Mouse (Mus musculus) adrenal gland, adult 10 weeks (tissue): ENCODE data around the gene Olfr328. TPM values are rescaled to one million over a fixed set of nuclear protein-coding genes. Genes with fewer than 3 reads are reported as not detected.

Source experiments
- polyA plus RNA-seq: library from polyadenylated mRNA; stranded (reverse); fragments of 350-450 nt; fragmentation: Illumina TruSeq; extraction: RNeasy Lipid Tissue Mini Kit (QIAGEN cat#74804); gene quantifications from one replicate; pipeline ENCODE4 v1.2.3, GENCODE M21; 2014; ENCODE audit warnings: low read depth, low replicate concordance

Gene Olfr328
- not detected for polyA plus RNA-seq

DNA sequence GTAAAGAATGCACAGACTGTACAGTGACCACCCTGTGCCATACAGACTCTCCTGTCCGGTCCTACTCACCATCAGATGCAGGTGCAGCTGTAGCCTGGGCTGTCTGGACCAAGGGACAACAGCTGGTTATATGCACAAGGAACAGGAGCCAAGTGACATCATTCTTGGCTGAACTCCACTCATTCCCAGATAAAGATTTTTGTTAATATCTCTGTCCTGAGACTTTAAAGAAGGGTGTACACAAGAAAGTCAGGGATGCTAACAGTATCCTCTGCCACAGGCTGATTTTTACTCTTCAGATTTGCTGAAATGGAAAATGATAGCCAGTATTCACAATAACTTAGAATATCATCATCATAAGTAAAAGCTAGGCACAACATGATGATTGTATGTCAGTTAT, at the start of gene Olfr328:
Olfr328 (minus strand) TSS at position 101 of the 400 bp plus-strand sequence.

DNA sequence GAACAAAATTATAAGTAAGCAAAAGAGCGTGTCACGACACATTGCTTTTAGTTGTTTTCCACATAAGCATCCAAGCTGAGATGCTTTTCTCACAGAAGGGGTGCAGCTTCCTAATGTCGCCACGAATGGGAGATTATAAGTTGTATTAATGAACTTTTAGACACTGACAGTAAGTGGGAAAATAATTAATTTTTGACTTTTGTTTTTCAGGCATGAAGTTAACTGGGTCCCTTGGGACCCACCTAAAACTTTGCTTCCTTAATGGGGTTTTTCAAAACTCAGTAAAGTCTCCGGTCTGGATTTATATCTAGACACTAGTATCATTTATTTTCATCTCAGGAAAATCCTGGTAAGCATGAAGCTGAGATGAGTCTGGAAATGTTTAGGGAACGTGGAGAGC, 39.4 kb upstream of the Olfr328 start, which contains the start of gene Olfr324:
Olfr324 (plus strand) TSS at position 301 of the 400 bp plus-strand sequence.

DNA sequence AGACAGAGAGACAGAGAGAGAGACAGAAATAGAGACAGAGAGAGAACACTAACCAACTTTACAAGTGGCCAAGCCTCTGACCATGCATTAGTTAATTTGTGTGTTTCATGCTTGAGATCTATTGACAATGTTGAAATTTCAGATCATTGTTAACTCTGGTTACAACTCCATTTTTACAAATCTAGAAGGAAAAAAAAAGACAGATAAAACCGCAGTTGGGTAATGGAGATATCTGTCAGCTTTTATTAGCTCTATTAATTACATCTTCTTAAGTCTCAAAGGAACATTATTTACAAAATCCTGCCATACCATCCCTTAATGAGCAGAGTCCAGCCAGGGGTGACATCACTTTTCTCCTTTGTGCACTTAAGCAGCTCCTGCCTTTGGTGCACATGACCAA, 22.0 kb upstream of the Olfr328 start, which contains the start of gene Olfr325:
Olfr325 (plus strand) TSS at position 301 of the 400 bp plus-strand sequence.

DNA sequence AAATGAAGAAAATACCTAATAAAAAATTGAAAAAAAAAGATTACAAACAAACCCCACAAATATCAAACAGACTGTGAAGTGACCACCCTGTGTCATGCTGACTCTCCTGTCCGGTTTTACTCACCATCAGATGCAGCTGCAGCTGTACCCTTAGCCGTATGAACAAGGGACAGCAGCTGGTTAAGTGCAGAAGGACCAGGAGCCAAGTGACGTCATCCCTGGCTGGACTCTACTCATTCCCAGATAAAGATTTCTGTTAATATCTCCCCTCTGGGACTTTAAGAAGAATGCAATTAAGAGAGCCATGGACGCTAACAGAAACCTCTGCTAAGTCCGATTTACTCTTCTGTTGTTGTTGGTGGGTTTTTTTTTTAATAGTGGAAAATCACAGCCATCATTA, 15.0 kb upstream of the Olfr328 start, which contains the start of gene Olfr224:
Olfr224 (minus strand) TSS at position 149 of the 400 bp plus-strand sequence.

DNA sequence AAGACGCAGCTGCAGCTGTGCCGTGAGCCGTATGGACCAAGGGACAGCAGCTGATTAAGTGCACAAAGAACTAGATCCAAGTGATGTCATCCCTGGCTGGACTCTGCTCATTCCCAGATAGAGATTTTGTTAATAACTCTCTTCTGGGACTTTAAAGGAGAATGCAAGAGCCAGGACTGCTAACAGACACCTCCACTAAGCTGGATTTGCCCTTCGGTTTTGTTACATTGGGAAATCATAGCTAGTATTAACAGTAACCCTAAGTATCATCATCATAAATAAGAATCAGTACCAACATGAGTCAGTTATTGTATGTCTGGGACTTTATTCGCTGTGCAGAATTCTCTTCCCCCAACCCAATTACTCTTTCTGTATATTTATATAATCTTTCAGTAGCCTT, 9.1 kb downstream of the Olfr328 start, which contains the start of gene Olfr329-ps:
Olfr329-ps (minus strand) TSS at position 101 of the 400 bp plus-strand sequence.

DNA sequence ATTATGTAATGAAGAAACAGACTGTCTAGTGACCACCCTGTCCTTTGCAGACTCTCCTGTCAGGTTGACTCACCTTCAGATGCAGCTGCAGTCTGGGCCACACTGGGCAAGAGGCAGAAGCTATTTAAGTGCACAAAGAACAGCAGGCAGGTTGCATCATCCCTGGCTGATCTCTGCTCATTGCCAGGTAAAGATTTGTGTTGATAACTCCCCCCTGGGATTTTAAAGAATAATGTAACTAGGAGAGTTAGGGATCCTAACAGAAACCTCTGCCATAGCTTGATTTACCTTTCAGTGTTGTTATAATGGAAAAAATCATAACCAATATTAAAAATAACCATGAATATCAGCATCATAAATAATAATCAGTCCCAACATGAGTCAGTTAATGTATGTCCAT, 20.7 kb downstream of the Olfr328 start, which contains the start of gene Olfr330:
Olfr330 (minus strand) TSS at position 101 of the 400 bp plus-strand sequence.

DNA sequence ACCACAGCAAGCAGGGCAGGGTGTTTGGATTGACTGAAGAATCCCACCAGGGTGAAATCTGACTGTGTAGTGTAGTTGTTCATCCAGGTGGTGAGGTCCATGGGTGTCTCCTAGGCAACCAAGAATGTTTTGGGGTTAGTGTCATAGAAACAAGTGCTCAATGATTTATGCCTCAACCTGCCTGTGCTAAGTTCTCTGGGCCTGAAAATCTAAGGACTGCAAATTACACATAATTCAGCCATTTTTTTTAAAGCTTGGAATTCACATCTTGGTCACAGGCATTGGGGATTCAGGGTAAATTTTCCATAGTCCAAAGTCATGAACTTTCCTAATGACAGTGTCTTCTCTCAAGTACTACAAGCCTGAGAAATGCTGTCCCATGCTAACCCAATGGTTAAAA, 53.0 kb downstream of the Olfr328 start, which contains the start of gene Olfr331:
Olfr331 (minus strand) TSS at position 101 of the 400 bp plus-strand sequence.

Other genes with a start within 250 kb of the Olfr328 start
- gene Zfp692, start 248.6 kb downstream of the Olfr328 start, polyA plus RNA-seq, result 0.82 TPM
- 70.4 TPM for gene Zfp672, start 225.3 kb downstream of the Olfr328 start, polyA plus RNA-seq
- gene Sh3bp5l, start 224.9 kb downstream of the Olfr328 start, polyA plus RNA-seq, result 0.87 TPM
- not detected for gene Lypd8, start 176.6 kb downstream of the Olfr328 start, polyA plus RNA-seq
- not detected for gene 1810065E05Rik, start 134.5 kb downstream of the Olfr328 start, polyA plus RNA-seq
- not detected for gene Gm12253, start 123.1 kb downstream of the Olfr328 start, polyA plus RNA-seq
- not detected for gene Lypd9, start 102.7 kb downstream of the Olfr328 start, polyA plus RNA-seq
- not detected for gene Olfr30, start 93.4 kb downstream of the Olfr328 start, polyA plus RNA-seq
- gene Olfr332, start 63.1 kb downstream of the Olfr328 start, polyA plus RNA-seq, result not detected
- not detected for gene Olfr331, start 53.1 kb downstream of the Olfr328 start, polyA plus RNA-seq
- gene Olfr330, start 20.8 kb downstream of the Olfr328 start, polyA plus RNA-seq, result 1.5 TPM
- 3.0 TPM for gene Olfr329-ps, start 9.2 kb downstream of the Olfr328 start, polyA plus RNA-seq
- gene Olfr224, start 14.9 kb upstream of the Olfr328 start, polyA plus RNA-seq, result not detected
- not detected for gene Olfr325, start 22.1 kb upstream of the Olfr328 start, polyA plus RNA-seq
- gene Olfr324, start 39.5 kb upstream of the Olfr328 start, polyA plus RNA-seq, result not detected
- not detected for gene 2210407C18Rik, start 60.4 kb upstream of the Olfr328 start, polyA plus RNA-seq
- gene Olfr323, start 74.9 kb upstream of the Olfr328 start, polyA plus RNA-seq, result not detected
- gene Trim58, start 84.8 kb upstream of the Olfr328 start, polyA plus RNA-seq, result not detected
- not detected for gene Olfr322, start 103.1 kb upstream of the Olfr328 start, polyA plus RNA-seq
- not detected for gene Olfr320, start 125.5 kb upstream of the Olfr328 start, polyA plus RNA-seq
- not detected for gene Olfr319, start 143.5 kb upstream of the Olfr328 start, polyA plus RNA-seq
- gene Olfr318, start 168.4 kb upstream of the Olfr328 start, polyA plus RNA-seq, result not detected
- not detected for gene Olfr317, start 183.6 kb upstream of the Olfr328 start, polyA plus RNA-seq
- not detected for gene Olfr316, start 197.1 kb upstream of the Olfr328 start, polyA plus RNA-seq
- not detected for gene Olfr315, start 217.6 kb upstream of the Olfr328 start, polyA plus RNA-seq
- not detected for gene Olfr314, start 227.3 kb upstream of the Olfr328 start, polyA plus RNA-seq
- gene Fam183b, start 246.3 kb upstream of the Olfr328 start, polyA plus RNA-seq, result 4.1 TPM